Mouse (Mus musculus) embryo, embryonic 11 days (tissue): Measurements from ENCODE around the gene Cacna1s.
A peak's percentile ranks its signal among the peaks of the same experiment; 100 is the strongest.

ENCODE experiments used
- DNase-seq: peaks from one replicate; pipeline ENCODE4 v3.0.0-alpha.2; 2015

Gene Cacna1s

DNA sequence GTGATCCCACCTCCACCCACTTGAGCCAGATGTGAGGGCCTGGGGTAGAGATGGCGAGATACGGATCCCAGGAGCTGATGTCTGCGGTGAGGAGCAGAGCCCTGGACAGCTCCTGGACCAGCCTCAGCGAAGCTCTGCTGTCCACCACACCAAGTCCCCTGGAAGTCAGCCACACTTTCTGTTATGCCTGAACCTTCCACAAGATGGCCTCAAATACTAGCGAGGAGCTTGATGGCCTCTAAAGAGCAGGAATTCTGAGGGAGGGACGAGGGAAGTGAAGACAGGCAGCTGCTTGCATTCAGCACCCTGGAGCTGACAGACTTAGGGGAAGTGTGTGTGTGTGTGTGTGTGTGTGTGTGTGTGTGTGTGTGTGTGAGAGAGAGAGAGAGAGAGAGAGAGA, 1.1 kb upstream of the Cacna1s start:
- peak; percentile 89 for DNase-seq

GRCm38 (mm10) chr1:136055771-136056170, 3.2 kb downstream of the Cacna1s start:
- DNase-seq = no peak

DNA sequence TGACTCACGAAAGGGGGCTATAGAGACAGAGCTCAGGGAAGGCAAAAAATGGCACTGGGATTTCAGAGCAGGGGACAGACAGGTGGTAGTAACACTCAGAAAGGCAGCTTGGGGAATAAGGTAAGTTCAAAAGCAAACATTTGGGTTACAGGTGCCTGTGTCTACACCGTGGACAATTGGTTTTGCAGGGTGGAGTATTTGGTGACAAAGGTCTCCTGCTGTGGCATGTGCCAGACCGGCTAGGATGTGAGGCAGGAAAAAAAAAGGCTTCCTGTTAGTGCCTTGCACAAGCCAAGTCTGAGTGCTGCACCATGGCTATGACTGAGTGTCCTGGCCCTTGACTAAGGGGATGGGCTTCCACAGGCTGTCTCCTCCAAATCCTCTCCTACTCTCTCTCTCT, 6.0 kb downstream of the Cacna1s start:
- no peak for DNase-seq

GRCm38 (mm10) chr1:136061041-136061789, 8.7 kb downstream of the Cacna1s start:
- no peak for DNase-seq

DNA sequence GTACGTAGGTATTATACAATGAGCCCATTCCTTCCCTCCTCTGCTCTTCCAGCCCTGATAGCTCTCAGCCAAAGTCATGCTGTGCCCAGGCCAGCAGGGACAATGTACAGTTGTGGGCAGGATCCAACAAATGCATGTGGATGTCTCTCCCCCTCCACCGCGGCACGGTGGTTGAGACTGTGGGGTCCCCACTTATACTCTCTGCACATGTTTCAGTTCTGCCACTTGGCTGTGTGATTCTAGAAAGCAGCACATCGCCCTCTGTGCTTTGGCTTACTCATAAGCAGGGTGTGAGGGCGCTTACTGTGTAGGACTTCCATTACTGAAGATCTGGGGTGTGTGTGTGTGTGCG, 9.2 kb downstream of the Cacna1s start:
- no peak for DNase-seq

DNA sequence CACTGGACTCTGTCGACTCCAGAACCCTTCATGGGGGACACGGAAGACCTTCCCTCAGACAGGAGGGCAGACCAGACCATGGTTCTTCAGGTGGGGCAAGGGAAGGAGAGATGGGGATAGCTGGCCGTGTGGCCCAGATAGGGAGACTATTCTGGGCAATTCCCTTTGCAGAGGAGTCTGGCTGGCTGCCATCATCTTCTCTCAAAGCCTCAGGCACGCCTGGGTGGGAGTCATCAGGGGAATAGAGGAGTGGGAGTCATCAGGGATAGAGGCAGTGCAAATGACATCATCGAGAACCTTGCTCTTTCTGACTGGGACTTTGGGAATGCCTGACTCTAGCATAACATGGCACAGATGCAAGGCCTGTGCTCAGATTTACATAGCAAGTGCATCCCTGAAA, 11.4 kb downstream of the Cacna1s start:
- DNase-seq = no peak

DNA sequence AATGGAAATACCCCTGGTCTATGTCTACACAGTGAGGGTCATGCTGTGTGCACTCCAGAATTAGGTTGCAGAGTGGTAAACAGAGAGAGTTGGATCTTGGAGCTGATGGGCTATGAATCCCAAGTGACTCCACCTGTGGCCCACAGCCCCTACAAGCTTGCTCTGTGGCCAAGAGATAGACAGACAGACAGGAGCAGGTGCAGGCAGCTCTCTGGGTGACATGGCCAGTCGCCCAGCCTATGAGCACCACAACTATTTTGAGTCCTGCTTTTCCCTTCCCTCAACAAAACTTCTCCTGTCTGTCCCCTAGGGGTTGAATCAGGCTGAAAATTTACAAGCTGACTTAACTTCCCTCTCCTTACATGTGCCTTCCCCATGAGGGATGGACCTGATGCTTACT, 14.1 kb downstream of the Cacna1s start:
- DNase-seq = no peak

- no peak for DNase-seq
Measured at GRCm38 (mm10) chr1:136067579-136067978, 15.0 kb downstream of the Cacna1s start.

DNA sequence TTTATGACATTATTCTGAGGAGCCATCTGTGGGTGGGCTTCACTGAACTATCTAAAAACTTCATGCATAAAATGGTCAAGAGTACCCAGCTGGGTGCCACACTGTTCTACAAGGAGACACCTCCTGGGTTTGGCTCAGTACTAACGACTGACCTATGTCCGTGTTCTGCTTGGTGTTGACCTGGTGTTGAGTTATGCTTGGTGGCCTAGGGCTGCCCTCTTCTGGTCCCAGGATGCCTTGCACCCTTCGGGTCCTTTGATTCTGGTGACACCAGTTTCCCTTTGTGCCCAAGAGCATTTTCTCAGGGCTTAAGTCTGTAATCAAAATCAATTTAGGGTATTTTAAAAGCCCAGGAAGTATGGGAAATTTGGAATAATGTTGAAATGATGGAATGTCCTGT, 23.5 kb downstream of the Cacna1s start:
- DNase-seq = peak; percentile 58

GRCm38 (mm10) chr1:136077656-136078055, 25.1 kb downstream of the Cacna1s start:
- no peak for DNase-seq

DNA sequence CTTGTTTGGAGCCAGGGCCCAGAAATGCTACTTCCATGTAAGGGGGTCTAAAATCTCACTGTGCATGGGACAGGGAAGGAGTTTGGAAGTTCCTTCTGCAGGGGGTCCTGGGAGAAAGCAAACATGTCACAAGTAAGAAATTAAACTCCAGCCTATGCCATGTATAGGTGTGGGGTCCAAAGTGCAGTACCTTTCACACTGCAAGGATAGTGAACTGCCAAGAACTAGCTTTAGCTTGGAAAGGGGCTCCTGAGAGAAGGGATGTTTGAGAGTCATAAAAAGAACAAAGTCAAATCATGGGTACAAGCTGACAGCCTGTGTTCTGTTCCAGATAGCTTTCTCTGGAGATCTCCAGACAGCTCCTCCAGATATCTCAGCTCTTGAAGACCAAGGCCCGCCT, 28.6 kb downstream of the Cacna1s start:
- DNase-seq = no peak

- DNase-seq = no peak
Measured at GRCm38 (mm10) chr1:136085988-136086685, 33.6 kb downstream of the Cacna1s start.

DNA sequence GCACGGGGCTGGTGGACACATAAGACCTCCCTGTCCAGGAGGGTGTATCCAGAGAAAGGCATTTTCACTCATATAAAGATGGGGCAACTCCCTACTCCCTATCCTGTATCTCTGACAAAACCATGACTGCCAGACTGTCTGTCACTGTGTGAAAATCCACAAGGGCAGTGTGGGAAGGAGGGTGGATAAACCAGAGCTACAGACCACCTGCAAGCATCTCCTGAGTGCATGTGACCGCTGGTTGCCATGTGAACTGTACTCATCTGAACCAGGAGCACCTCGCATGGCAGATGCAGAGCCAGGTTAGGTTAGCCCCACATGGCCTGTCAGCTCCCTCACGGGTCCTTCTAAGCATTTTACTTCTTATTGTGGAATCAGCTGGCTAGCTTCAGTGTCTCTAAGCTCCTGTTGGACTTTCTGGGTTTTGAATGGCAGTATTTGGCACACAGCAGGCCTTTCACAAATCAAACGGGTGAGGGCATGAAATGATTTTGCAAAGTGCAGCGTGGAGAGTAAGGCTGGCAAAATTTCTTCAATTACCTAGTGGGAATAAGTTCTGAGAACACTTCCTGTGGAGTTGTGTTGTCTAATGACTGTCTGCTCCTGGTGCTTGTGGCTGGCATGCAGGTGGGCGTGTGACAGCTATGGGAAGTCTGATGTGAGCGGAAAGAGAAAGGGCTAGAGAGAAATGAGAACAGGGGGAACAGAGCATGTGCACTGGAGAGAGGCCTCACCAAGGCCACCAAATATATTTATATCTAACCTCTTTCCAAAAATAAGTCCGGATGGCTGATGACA, 37.0 kb downstream of the Cacna1s start:
- DNase-seq = no peak

DNA sequence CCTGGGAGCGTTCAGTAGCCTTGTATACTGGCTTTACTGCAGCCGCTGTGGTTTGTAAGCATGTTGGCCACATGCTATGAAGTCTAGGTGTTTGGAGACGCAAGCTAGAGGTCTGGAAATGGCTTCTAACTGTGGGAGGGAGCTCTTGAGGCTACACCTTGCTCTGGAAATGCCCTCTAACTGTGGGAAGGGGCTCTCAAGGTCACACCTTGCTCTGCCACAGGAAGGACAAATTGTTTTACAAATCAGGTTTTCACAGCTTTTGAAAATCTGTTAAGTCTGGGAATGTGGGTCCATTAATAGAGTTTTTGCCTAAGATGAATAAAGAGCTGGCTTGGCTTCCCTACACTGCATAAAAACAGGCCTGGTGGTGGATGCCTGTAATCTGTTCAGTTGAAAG, 41.2 kb downstream of the Cacna1s start:
- DNase-seq = no peak

DNA sequence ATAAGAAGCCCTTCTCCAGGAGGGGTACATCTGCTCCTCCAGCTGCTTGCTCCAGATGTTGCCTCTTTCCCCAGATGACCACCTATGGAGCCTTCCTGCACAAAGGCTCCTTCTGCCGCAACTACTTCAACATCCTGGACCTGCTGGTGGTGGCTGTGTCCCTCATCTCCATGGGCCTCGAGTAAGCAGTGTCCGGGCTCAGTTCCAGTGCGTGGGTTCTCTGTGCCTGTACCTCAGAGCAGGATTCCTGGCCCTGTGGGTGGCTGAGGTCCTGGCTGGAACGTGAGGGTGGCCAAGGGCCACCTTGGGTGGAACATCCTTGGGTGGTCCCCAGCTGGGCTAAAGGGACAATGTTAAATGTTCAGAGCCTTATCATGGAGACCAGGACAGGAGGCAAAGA, 42.3 kb downstream of the Cacna1s start:
- no peak for DNase-seq

DNA sequence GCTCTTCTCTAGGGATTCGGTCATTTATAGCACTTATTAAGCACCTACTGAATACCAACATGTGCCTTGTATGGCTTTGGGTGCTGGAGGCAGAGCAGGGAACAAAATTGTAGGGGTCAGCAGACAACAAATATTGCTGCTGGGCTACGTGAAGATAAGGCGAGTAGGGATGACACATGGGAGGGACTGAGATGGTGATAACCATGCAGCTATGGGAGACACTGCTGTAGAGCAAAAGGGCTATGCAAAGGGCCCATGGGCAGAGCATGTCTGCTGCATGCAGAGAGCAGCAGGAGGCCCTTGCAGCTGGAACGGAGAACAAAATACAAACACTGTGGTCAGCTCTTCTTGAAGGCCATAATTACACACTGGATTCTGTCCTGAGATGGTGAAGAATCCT, 49.5 kb downstream of the Cacna1s start:
- no peak for DNase-seq

DNA sequence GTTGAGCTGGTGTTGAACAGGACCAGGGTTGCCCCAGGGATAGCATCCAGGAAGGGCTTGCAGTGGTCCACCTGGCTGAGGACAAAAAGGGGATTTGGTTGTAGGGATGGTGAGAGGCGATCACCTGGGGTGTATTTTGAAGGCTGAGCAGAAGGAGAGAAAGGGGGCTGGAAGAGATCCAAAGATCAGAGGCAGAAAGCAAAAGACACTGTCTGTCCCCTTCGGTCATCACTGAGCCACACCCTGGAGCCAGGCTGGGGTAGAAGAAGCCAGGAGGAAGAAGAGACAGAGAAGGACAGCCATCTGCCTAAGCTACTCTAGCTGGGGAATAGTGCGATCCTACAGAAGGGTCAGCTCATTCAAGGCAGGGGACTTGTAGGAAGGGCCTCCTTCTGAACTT, 50.0 kb downstream of the Cacna1s start:
- no peak for DNase-seq

DNA sequence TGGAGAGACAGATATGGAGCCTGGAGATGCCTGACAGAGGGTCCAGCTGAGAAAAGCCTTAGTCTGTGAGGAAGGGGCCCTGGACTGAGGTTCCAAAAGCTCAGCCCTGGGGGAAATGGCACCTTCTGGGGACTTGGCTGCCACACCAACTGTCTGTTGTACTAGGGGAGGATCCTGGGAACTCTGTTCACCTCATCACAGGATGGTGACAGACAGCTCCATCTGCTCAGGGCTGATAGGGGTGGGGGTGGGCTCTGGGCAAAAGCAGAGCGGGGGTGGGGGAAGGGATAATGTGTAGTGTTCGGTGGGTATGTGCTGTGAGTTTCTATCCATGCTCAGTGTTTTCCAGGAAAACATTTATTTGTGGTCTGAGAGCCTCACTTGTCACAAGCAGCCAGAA, 50.4 kb downstream of the Cacna1s start:
- DNase-seq = peak; percentile 17

DNA sequence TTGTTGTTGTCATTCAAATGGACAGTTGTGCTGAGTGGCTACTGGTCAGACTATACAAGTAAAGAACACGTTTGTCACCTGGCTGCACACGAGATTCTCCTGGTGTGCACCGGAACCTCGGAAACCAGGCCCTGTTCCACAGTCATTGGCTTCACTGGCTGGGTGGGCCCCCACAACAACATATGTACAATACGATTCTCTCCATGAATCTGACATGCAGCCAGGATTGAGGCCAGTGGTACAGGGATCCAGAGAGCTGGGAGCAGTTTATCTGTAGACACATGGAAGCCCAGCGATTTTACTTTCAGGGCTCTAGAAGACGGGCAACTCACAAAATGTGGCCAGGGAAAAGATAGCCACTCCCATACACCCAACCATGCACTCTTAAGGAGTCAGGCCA, 51.1 kb downstream of the Cacna1s start:
- DNase-seq = no peak

DNA sequence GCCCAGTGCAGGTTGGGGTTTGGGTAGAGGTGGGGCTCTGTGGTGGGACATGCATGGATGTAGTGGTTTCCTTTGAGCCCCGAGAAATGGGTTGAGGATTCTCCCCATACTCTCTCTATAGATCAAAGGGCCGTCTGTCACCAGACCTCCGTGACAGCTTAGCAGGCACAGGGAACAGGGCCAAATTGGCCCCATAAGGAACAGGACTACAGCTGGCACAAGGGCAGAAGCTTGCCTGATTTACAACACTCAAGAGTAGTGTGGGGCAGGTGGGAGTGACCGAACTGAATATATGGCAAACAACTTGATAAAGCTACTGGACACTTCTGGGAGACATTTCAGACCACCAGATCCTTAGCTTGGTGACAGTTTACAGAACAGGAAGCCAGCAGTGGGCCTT, 52.2 kb downstream of the Cacna1s start:
- no peak for DNase-seq

DNA sequence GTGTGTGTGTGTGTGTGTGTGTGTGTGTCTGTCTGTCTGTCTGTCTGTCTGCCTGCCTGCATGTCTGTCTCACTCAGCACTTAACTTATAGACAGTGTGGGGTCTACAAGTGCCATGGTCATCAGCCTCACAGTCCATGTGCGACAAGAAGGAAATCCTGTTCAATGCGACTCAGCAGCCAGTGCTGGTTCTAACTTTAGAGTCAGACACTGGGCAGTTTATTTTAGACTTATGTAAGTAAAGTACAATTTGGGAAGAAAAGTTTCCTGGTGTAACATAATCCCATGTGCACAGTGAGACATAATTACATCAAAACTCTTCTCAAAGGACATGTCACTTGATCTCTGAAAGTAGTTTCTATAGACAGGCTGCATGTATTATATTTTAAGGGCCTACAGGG, 56.9 kb downstream of the Cacna1s start:
- no peak for DNase-seq

DNA sequence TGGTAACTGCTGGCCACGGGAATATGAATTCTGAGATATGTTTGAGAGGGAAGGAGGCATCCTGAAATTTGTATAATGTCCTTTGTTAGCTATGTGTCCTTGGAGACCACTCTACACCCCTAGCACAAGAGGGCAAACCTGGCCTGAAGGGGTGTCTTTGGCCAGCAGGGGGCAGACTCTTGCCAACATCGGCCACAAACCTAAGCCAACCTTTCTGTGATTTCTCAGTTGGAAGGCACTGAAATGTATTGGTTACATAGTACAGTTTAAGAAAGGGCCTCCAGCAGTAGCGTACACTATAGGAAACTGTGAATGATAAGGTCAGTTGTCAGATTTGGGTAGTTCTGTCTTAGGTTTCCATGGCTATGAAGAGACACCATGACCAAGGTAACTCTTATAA, 63.6 kb downstream of the Cacna1s start:
- DNase-seq = peak; percentile 77

GRCm38 (mm10) chr1:136117069-136117468, 64.5 kb downstream of the Cacna1s start:
- no peak for DNase-seq

- DNase-seq = peak; percentile 66
Measured at GRCm38 (mm10) chr1:136118875-136119274, 66.3 kb downstream of the Cacna1s start.
